Mouse (Mus musculus) midbrain, postnatal 0 days (tissue): ENCODE measurements at regions not wholly inside any gene's neighbourhood (a gene's known extent, or its start where the extent isn't known, plus 50 kb on each side); places are given as distances from the start of the nearest gene placed in this dataset.

Experiments
- ATAC-seq: fragments of 200-750 bp; cut with Nextera tagmentation; 2 replicates; pipeline ENCODE4 v1.8.0; 2017; ENCODE audit warnings: moderate number of reproducible peaks, mild to moderate bottlenecking, moderate TSS enrichment, moderate library complexity; ENCODE audit not compliant: low FRiP score
- DNase-seq: peaks from one replicate; pipeline ENCODE4 v3.0.0-alpha.2; 2015; ENCODE audit warnings: low spot score
- H3K27ac ChIP-seq: fragments of 300-500 bp; sonication (generic); 2 replicates; pipeline ENCODE4 v1.5.1; 2014; ENCODE audit warnings: low read depth, mild to moderate bottlenecking, low read length, mixed read lengths
- H3K27me3 ChIP-seq: fragments of 300-500 bp; sonication (generic); 2 replicates; pipeline ENCODE4 v1.6.1; 2014; ENCODE audit warnings: low read length, control low read depth, mixed read lengths; ENCODE audit not compliant: insufficient read depth
- H3K36me3 ChIP-seq: fragments of 300-500 bp; sonication (generic); 2 replicates; pipeline ENCODE4 v1.6.1; 2014; ENCODE audit warnings: low read length, control low read depth, mixed read lengths; ENCODE audit not compliant: insufficient read depth
- H3K4me1 ChIP-seq: fragments of 300-500 bp; sonication (generic); 2 replicates; pipeline ENCODE4 v1.6.1; 2014; ENCODE audit warnings: mild to moderate bottlenecking, control low read depth, antibody characterized with exemption, low read length, mixed read lengths; ENCODE audit not compliant: insufficient read depth
- H3K4me2 ChIP-seq: fragments of 300-500 bp; sonication (generic); 2 replicates; pipeline ENCODE4 v1.6.1; 2014; ENCODE audit warnings: low read depth, mild to moderate bottlenecking, low read length, mixed read lengths; ENCODE audit not compliant: poor library complexity, severe bottlenecking
- H3K4me3 ChIP-seq: fragments of 300-500 bp; sonication (generic); 2 replicates; pipeline ENCODE4 v1.5.1; 2014; ENCODE audit warnings: low read depth, mild to moderate bottlenecking, low read length, moderate library complexity
- H3K9ac ChIP-seq: fragments of 300-500 bp; sonication (generic); replicated peaks from 2 replicates; pipeline ENCODE4 v1.6.1; 2014; ENCODE audit warnings: mild to moderate bottlenecking, low read length, moderate library complexity, mixed read lengths; ENCODE audit not compliant: poor library complexity, severe bottlenecking
- H3K9me3 ChIP-seq: fragments of 300-500 bp; sonication (generic); 2 replicates; pipeline ENCODE4 v1.6.1; 2016; ENCODE audit warnings: low read length, control low read depth
- CTCF ChIP-seq: IDR thresholded peaks from 2 replicates; pipeline ENCODE4 v1.5.1; 2016; ENCODE audit warnings: antibody characterized with exemption, mild to moderate bottlenecking
- WGBS: fragments of 180-500 bp; shearing (Covaris S2); extraction: QIAGEN DNeasy Blood & Tissue Kit; methylation state at CpG from one replicate; pipeline ENCODE4 v1.1.7; 2014; 5-methylcytosine and 5-hydroxymethylcytosine counted together

GRCm38 (mm10) chr13:99592596-99593242 is 76.4 kb upstream of the Map1b start:
- Histone ChIP-seq H3K27ac (no peak overlapping the region), H3K27me3 (no peaks in the 10 kb centered on the region), H3K9ac (no peak overlapping the region), H3K36me3 (no peaks in the 10 kb centered on the region), H3K9me3 (no peaks in the 10 kb centered on the region), H3K4me3 (no peak overlapping the region), H3K4me2 (no peak overlapping the region), H3K4me1 (no peaks in the 10 kb centered on the region)
- ATAC-seq (no peak), DNase-seq (no peak)
- WGBS = 13% methylated on average over 15 of the region's 15 CpGs
- no peak for TF ChIP-seq CTCF

DNA sequence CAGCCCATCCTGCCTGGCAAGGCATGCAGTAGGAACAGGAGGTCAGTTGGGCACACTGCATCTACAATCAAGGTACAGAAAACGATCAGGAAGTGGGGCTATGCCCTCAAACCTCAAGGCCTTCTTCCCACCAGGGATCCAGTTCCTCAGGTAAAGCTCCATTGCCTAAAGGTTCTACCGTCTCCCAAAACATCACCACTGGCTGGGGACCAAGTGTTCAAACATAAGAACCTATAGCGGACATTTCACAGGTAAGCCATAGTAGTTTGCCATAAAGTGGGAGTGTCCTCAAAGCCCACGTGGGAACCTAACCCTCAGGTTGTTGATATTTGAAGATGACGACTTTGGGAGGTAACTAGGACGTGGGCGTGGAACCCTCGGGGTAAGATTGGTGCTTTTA is 72.3 kb upstream of the Map1b start:
- TF ChIP-seq CTCF = no peak

GRCm38 (mm10) chr13:99583841-99584240 is 67.5 kb upstream of the Map1b start:
- ATAC-seq (no peak), DNase-seq (no peak)
- 52% methylated on average over 3 of the region's 3 CpGs for WGBS
- no peak overlapping the region for H3K4me2 ChIP-seq
- H3K9ac ChIP-seq = no peak overlapping the region
- TF ChIP-seq CTCF = no peak
- no peaks in the 10 kb centered on the region for H3K9me3 ChIP-seq
- H3K4me1 ChIP-seq = 0 out of 2 replicates have a peak, but pooled peaks cover 3% of the 10 kb centered on the region
- no peaks in the 10 kb centered on the region for H3K36me3 ChIP-seq
- H3K27ac ChIP-seq = no peak overlapping the region
- H3K27me3 ChIP-seq = no peaks in the 10 kb centered on the region
- no peak overlapping the region for H3K4me3 ChIP-seq

More for the DNA sequence above, 72.3 kb upstream of the Map1b start:
- Histone ChIP-seq H3K9me3 (no peaks in the 10 kb centered on the region), H3K27ac (no peak overlapping the region), H3K4me2 (no peak overlapping the region), H3K4me3 (no peak overlapping the region), H3K27me3 (no peaks in the 10 kb centered on the region), H3K9ac (no peak overlapping the region), H3K4me1 (no peaks in the 10 kb centered on the region), H3K36me3 (no peaks in the 10 kb centered on the region)
- 87% methylated on average over 8 of the region's 8 CpGs for WGBS
- no peak for DNase-seq
- ATAC-seq = no peak

DNA sequence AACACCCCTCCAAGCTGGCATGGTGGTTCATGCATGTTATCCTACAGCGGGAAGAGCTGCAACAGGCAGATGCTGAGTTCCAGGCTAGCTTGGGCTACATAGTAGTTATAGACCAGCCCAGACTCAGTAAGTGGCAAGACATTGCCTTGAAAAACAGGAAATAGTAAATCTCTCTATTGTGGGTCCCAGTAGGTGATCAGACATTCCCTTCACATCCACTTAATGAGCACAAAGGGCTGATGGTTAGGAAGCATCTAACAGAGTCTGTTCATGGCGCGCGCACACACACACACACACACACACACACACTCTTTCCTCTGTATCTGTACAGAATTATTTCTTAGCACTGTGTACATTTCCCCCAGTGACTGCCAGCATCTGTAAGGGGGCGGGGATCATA is 64.0 kb upstream of the Map1b start:
- Histone ChIP-seq H3K27ac (no peak overlapping the region), H3K4me1 (0 out of 2 replicates have a peak, but pooled peaks cover 3% of the 10 kb centered on the region), H3K9ac (no peak overlapping the region), H3K9me3 (no peaks in the 10 kb centered on the region), H3K4me3 (no peak overlapping the region), H3K4me2 (no peak overlapping the region), H3K27me3 (no peaks in the 10 kb centered on the region), H3K36me3 (no peaks in the 10 kb centered on the region)
- DNase-seq = no peak
- no peak for ATAC-seq
- TF ChIP-seq CTCF = no peak
- 67% methylated on average over 5 of the region's 5 CpGs for WGBS

DNA sequence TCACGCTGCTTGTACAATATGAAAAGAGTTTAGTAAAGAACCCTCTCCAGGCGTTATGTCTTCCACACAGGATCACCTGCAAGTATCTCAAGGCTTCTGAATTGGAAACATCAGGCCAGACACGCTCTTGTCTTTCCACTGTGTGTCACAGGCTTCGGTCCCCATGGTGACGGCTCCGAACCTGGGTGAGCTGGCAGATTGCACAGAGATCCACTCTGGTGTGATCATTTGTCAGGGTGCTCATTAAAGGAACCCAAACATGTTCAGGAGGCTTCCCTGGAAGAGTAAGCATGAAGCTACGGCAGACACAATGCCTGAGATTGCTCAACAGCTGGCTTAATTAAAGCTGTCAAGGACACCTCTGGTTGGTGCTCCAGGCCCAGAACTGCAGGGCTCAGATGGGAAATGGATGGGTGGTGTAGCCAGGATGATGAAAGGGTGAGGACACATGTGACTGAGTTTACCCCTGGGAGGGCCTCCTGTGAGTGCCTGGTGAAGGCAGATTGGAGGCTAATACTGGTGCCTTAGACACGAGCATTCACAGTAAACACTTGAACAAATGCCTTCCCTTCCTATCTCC is 63.3 kb upstream of the Map1b start:
- peak; percentile 52; the same call in 1 of the 2 replicates for ATAC-seq
- Histone ChIP-seq H3K9ac (no peak overlapping the region), H3K4me1 (0 out of 2 replicates have a peak, but pooled peaks cover 3% of the 10 kb centered on the region), H3K9me3 (no peaks in the 10 kb centered on the region), H3K27me3 (no peaks in the 10 kb centered on the region), H3K36me3 (no peaks in the 10 kb centered on the region), H3K4me3 (no peak overlapping the region), H3K27ac (peak overlapping the region; percentile 43; the same call in 1 of the 2 replicates), H3K4me2 (no peak overlapping the region)
- WGBS = 54% methylated on average over 8 of the region's 8 CpGs
- no peak for TF ChIP-seq CTCF
- DNase-seq = peak; percentile 28

DNA sequence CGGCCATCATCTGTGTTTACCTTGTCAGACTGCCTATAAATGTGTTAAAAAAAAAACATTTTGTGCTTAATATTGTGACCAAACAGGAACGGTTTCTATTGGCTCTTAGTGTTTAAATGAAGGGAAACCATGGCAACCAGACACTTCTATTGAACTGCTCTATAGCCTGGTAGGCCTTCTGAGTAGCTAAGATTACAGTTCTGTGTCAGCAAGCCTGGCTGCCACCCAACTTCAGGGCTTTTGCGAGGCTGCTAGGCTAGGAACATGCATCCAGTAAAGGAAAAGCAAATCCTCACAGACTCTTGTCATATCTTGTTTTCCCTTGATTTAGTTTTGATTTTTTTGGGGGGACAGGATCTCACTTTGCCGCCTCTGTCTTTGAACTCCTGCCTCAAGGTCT is 61.3 kb upstream of the Map1b start:
- no peak for TF ChIP-seq CTCF
- DNase-seq (peak; percentile 56), ATAC-seq (0 out of 2 replicates have a peak, but pooled peaks have one; percentile 13)
- H3K4me1 ChIP-seq = 0 out of 2 replicates have a peak, but pooled peaks cover 3% of the 10 kb centered on the region
- H3K9ac ChIP-seq = no peak overlapping the region
- no peak overlapping the region for H3K27ac ChIP-seq
- no peak overlapping the region for H3K4me3 ChIP-seq
- H3K9me3 ChIP-seq = no peaks in the 10 kb centered on the region
- H3K4me2 ChIP-seq = no peak overlapping the region
- no peaks in the 10 kb centered on the region for H3K27me3 ChIP-seq
- 54% methylated on average over 4 of the region's 4 CpGs for WGBS
- no peaks in the 10 kb centered on the region for H3K36me3 ChIP-seq
